Mouse (Mus musculus) neural tube, embryonic 14.5 days (tissue): Measurements from ENCODE around the gene Tra2a. TPM values are rescaled to one million over a fixed set of nuclear protein-coding genes. Genes with fewer than 3 reads are reported as not detected.
A peak's percentile ranks its signal among the peaks of the same experiment; 100 is the strongest.

ENCODE experiments used
- ATAC-seq: fragments of 200-750 bp; cut with Nextera tagmentation; 2 replicates; pipeline ENCODE4 v1.8.0; 2017; ENCODE audit warnings: low read depth, mild to moderate bottlenecking, moderate TSS enrichment, moderate library complexity
- H3K27ac ChIP-seq: fragments of 300-500 bp; sonication (generic); 2 replicates; pipeline ENCODE4 v1.5.1; 2014; ENCODE audit warnings: low read depth, mild to moderate bottlenecking, control low read depth, low read length, moderate library complexity, mixed read lengths
- H3K27me3 ChIP-seq: fragments of 300-500 bp; sonication (generic); 2 replicates; pipeline ENCODE4 v1.6.1; 2014; ENCODE audit warnings: low read length; ENCODE audit not compliant: control insufficient read depth, insufficient read depth
- H3K36me3 ChIP-seq: fragments of 300-500 bp; sonication (generic); 2 replicates; pipeline ENCODE4 v1.6.1; 2014; ENCODE audit warnings: low read length, mixed read lengths; ENCODE audit not compliant: control insufficient read depth, insufficient read depth
- H3K4me1 ChIP-seq: fragments of 300-500 bp; sonication (generic); 2 replicates; pipeline ENCODE4 v1.6.1; 2014; ENCODE audit warnings: low read length; ENCODE audit not compliant: control insufficient read depth, insufficient read depth
- H3K4me2 ChIP-seq: fragments of 300-500 bp; sonication (generic); 2 replicates; pipeline ENCODE4 v1.6.1; 2014; ENCODE audit warnings: mild to moderate bottlenecking, low read depth, low read length, control low read depth
- H3K4me3 ChIP-seq: fragments of 300-500 bp; sonication (generic); 2 replicates; pipeline ENCODE4 v1.5.1; 2014; ENCODE audit warnings: low read depth, low read length, control low read depth, mixed read lengths
- H3K9ac ChIP-seq: fragments of 300-500 bp; sonication (generic); replicated peaks from 2 replicates; pipeline ENCODE4 v1.6.1; 2014; ENCODE audit warnings: low read depth, mild to moderate bottlenecking, control low read depth, low read length, mixed read lengths
- H3K9me3 ChIP-seq: fragments of 300-500 bp; sonication (generic); 2 replicates; pipeline ENCODE4 v1.6.1; 2016; ENCODE audit warnings: low read length; ENCODE audit not compliant: control insufficient read depth
- WGBS: fragments of 180-500 bp; shearing (Covaris S2); extraction: QIAGEN DNeasy Blood & Tissue Kit; methylation state at CpG from one replicate; pipeline ENCODE4 v1.1.7; 2014; 5-methylcytosine and 5-hydroxymethylcytosine counted together
- polyA plus RNA-seq: library from polyadenylated mRNA; unstranded; fragments of >200 nt; fragmentation: Nextera tagmentation; extraction: Ambion mirVana; gene quantifications from 2 replicates; pipeline ENCODE4 v1.2.1, GENCODE M21; 2014

Gene Tra2a
- polyA plus RNA-seq, 1 experiment from 2014 or later: 64.2 TPM

DNA sequence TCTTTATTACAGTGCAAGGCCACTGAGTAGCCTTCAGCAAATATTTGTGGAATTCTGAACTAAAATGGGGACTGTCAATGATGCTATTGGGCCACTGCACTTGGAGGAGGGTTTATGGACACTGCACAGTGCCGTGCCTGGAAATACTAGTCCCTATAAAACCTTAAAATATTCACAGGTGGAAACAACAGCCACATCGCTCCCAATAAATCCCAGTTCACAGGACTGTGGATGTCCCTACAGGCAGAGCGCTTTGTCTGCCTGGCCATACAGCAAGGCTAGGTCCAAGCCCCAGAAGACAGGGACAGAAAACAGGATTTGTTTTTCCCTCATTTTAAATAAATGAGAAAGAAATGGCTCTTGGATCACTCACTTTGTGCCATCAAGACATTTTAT is 38.1 kb downstream of the Tra2a start:
- H3K36me3 ChIP-seq: no peaks in the 10 kb centered on the region
- no peaks in the 10 kb centered on the region for H3K4me1 ChIP-seq
- no peaks in the 10 kb centered on the region for H3K9me3 ChIP-seq
- H3K27me3 ChIP-seq: no peaks in the 10 kb centered on the region
- ATAC-seq: no peak
- no peak overlapping the region for H3K27ac ChIP-seq
- no peak overlapping the region for H3K4me3 ChIP-seq
- WGBS: 43% methylated on average over 3 of the region's 3 CpGs
- H3K9ac ChIP-seq: no peak overlapping the region
- no peak overlapping the region for H3K4me2 ChIP-seq

DNA sequence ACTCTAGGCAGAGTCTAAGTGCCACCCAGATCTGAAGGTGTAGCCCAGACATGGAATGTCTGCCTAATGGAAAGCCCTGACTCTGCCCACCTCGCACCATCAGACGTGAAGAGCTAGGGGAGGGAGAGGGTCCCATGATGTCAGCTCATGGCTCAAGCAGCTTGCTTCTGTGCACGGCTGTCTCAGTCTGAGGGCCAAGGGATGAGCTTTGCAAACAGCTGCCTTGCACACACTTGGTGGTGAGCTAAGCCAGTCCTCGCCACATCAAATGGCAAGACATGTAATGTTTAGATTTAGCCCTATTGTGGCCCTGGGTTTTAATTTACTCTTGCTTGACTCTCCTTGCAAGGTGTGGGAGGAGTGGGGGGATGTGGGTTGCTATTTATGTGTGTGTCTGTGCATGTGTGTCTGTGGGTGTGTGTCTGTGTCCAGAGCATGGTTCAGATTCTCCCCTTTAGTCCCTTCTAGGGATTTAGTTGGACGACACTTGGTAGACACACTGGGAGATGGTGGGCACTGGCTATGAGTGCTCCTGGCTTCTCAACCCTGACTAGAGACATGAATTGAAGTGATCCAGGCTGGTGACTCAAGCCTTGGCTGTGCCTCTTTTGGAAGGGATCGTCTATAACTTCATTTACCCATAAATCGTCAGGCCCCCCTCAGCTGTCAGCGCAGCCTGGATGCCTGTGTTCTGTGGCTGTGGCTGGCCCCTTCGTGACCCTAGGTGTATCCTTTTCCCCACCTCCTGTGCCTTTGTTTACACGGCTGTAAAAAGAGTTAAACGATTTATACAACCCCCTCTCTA is 38.7 kb downstream of the Tra2a start:
- no peaks in the 10 kb centered on the region for H3K36me3 ChIP-seq
- no peak overlapping the region for H3K4me2 ChIP-seq
- H3K9me3 ChIP-seq: no peaks in the 10 kb centered on the region
- H3K27me3 ChIP-seq: no peaks in the 10 kb centered on the region
- H3K9ac ChIP-seq: no peak overlapping the region
- 30% methylated on average over 11 of the region's 11 CpGs for WGBS
- ATAC-seq: no peak
- H3K4me1 ChIP-seq: no peaks in the 10 kb centered on the region
- no peak overlapping the region for H3K4me3 ChIP-seq
- H3K27ac ChIP-seq: no peak overlapping the region

DNA sequence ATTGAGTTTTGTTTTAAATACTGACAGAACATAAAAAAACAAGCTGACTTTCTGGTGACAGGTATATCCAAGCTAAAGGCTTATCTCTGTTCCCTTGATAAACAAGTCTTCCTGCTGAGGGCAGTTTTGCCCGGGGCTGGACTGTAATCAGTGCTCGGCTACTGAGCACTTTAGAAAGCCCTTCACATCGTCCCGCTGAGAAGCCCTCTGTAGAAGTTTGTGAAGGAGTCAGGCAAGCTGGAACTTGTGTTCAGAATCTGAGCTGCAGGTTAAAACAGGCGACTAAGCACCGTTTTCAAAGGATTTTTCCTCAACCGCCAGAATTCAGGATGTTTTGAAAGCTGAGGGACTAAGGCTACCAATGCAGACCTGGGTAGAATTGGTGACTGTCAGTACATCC is 41.9 kb downstream of the Tra2a start:
- no peak for ATAC-seq
- Histone ChIP-seq H3K4me1 (0 out of 2 replicates have a peak, but pooled peaks cover 5% of the 10 kb centered on the region), H3K9ac (no peak overlapping the region), H3K4me3 (no peak overlapping the region), H3K27ac (no peak overlapping the region), H3K9me3 (no peaks in the 10 kb centered on the region), H3K27me3 (no peaks in the 10 kb centered on the region), H3K36me3 (no peaks in the 10 kb centered on the region), H3K4me2 (no peak overlapping the region)
- WGBS: 2% methylated on average over 7 of the region's 7 CpGs

- Histone ChIP-seq H3K27me3 (no peaks in the 10 kb centered on the region), H3K4me3 (no peak overlapping the region), H3K36me3 (no peaks in the 10 kb centered on the region), H3K27ac (no peak overlapping the region; the same call in 1 of the 2 replicates), H3K4me1 (0 out of 2 replicates have a peak, but pooled peaks cover 5% of the 10 kb centered on the region), H3K4me2 (peak overlapping the region; percentile 29; the same call in 1 of the 2 replicates), H3K9me3 (no peaks in the 10 kb centered on the region), H3K9ac (no peak overlapping the region)
- 4% methylated on average over 16 of the region's 16 CpGs for WGBS
- ATAC-seq: no peak
These were observed 43.8 kb downstream of the Tra2a start for GRCm38 (mm10) chr6:49219920-49220604.

DNA sequence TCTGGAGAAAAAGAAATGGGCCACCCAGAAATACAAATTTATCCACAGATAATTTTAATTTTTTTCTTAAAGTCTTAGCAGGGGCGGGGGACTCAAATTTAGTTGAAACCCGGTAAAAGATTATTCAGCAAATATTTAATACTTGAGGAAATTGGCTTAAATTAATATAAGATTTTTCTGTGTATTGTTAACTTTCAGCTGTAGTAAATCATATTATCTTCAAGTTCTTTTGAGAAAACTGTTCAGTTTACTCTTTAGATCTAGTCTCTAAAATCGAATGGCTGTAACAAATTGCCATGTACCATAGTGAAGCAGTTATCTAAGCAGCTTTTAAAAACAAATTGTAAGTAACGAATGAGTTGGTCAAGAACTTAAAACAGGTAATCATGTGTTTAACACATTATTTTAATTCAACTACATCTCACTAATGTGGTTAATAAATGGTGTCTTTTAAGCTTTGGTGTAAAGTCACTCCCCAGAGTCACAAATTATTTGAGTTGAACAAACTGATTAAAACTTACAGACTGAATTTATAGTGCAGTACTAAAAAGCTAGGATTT is 44.8 kb downstream of the Tra2a start:
- no peak overlapping the region for H3K4me3 ChIP-seq
- 0 out of 2 replicates have a peak, but pooled peaks cover 5% of the 10 kb centered on the region for H3K4me1 ChIP-seq
- no peaks in the 10 kb centered on the region for H3K36me3 ChIP-seq
- no peak overlapping the region for H3K9ac ChIP-seq
- ATAC-seq: no peak
- WGBS: 12% methylated on average over 4 of the region's 4 CpGs
- H3K9me3 ChIP-seq: no peaks in the 10 kb centered on the region
- no peak overlapping the region for H3K27ac ChIP-seq
- no peaks in the 10 kb centered on the region for H3K27me3 ChIP-seq
- H3K4me2 ChIP-seq: no peak overlapping the region

GRCm38 (mm10) chr6:49218275-49218802 is 45.5 kb downstream of the Tra2a start:
- Histone ChIP-seq H3K36me3 (no peaks in the 10 kb centered on the region), H3K27ac (no peak overlapping the region), H3K9me3 (no peaks in the 10 kb centered on the region), H3K4me2 (peak overlapping the region; percentile 73), H3K4me3 (peak overlapping the region; percentile 56), H3K4me1 (peaks cover 5% of the 10 kb centered on the region; the same call in 1 of the 2 replicates), H3K27me3 (no peaks in the 10 kb centered on the region), H3K9ac (no peak overlapping the region; the same call in 1 of the 2 replicates)
- no peak for ATAC-seq
- under 1% methylated on average over 31 of the region's 31 CpGs for WGBS

GRCm38 (mm10) chr6:49217581-49218274 is 46.1 kb downstream of the Tra2a start:
- no peaks in the 10 kb centered on the region for H3K27me3 ChIP-seq
- H3K4me3 ChIP-seq: peak overlapping the region; percentile 56
- under 1% methylated on average over 56 of the region's 56 CpGs for WGBS
- peak overlapping the region; percentile 55 for H3K9ac ChIP-seq
- H3K4me1 ChIP-seq: peaks cover 10% of the 10 kb centered on the region
- no peaks in the 10 kb centered on the region for H3K36me3 ChIP-seq
- H3K4me2 ChIP-seq: peak overlapping the region; percentile 73
- H3K27ac ChIP-seq: peak overlapping the region; percentile 80
- ATAC-seq: peak; percentile 95
- H3K9me3 ChIP-seq: no peaks in the 10 kb centered on the region

DNA sequence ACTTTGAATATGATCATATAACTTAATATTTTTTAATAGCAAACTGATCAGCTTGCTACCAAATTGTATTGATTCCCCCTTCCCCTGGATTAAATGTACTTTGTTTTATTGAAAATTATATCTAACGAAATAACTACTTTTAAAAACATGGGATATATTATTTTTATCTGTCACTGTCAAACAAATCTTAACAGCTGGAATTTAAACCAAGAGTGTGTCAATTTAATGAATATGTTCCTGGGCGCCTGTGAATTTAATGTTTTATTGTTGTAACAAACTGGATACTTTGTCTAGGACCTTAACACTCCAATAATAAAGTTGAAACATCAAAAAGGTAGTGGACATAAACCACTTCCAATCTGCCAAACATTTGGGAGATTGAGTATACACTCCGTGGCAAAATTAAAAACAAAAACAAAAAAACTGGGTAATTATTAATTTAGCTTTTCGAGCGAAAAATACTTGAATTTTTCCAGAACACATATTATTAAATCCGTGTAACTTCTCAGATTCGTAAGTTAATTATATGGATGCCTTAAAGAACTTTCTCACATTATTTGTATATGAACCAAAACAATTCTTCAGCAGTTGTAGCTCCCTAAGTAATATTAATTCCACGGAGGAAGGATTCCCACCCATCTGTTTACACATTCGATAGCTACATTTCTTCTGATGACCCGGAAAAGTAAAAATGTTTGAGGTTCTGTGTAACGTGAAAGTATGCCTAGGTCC is 46.9 kb downstream of the Tra2a start:
- no peak for ATAC-seq
- Histone ChIP-seq H3K4me3 (peak overlapping the region; percentile 56), H3K27me3 (no peaks in the 10 kb centered on the region), H3K36me3 (no peaks in the 10 kb centered on the region), H3K4me2 (peak overlapping the region; percentile 73), H3K4me1 (peaks cover 18% of the 10 kb centered on the region), H3K9me3 (no peaks in the 10 kb centered on the region), H3K9ac (peak overlapping the region; percentile 55), H3K27ac (peak overlapping the region; percentile 80)
- 2% methylated on average over 11 of the region's 11 CpGs for WGBS
